Mouse (Mus musculus): Measurements from ENCODE around the gene Madcam1. TPM values are rescaled to one million over a fixed set of nuclear protein-coding genes. Genes with fewer than 3 reads are reported as not detected.

Gene Madcam1
- polyA plus RNA-seq, 1 experiment, result not detected

DNA sequence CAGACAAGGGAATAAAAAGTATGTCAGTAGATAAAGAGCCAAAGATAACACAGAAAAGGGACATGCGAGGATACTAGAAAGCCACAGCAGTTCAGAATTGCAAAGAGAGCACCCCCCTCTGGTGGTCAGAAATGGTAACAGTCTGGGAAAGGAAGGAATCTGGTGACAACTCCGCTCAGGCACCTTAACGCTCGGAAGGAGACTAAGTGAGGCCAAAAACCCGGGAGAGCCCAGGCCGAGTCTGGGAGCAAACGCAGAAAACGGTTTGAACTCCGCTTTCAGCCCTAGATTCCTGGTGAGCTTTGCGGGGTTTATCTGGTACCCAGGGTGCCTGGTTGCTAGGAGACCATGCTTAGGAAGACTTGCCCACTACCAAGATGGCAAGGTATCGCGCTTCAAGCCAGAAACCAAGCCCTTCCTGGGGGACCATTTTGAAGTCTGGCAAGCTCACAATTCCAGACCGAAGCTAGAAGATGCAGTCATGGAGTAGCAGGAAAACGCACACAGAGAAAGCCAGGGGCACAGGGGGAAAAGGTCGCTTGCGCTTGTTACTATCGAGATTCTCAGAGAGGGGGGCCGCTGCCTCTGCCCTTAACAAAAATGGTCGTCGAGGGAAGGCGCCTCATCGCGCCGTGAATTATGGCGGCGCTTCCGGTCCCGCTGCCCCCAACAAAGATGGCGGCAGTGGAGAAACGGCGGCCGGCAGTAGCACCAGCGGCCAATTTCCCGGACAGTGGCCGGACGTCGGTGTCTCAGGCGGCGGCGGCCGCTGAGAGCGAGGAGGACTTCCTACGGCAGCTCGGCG lies 4.6 kb downstream of the Madcam1 start, which contains the start of gene Tpgs1:
Gene Tpgs1 (plus strand): TSS at position 599 of the 805 bp plus-strand sequence.
- Histone ChIP-seq H3K27me3 (ENCODE audit: control insufficient read depth, insufficient read depth, insufficient read length) (peaks cover 16% of the 10 kb centered on the region), H3K36me3 (ENCODE audit: control insufficient read depth, insufficient read depth) (peaks cover 7% of the 10 kb centered on the region), H3ac (ENCODE audit: control insufficient read depth, insufficient read length, low read depth) (peak within 1 kb of the TSS; percentile 85), H3K79me3 (ENCODE audit: low read depth) (peaks cover 14% of the 10 kb centered on the region), H3K79me2 (ENCODE audit: control insufficient read depth, insufficient read depth) (peaks cover 23% of the 10 kb centered on the region), H3K4me3 (ENCODE audit: insufficient read depth, poor library complexity, severe bottlenecking) (peak within 1 kb of the TSS; percentile 92)
- TF ChIP-seq MYOD1 (IDR thresholded peaks at IDR 0.05; ENCODE audit: control insufficient read depth, insufficient read length, low read depth), result no peak
- TF ChIP-seq CEBPB (IDR thresholded peaks at IDR 0.05; ENCODE audit: low read depth), result no peak
- TF ChIP-seq USF1 (IDR thresholded peaks at IDR 0.05; ENCODE audit: low read depth), result no peak
- no peak for TF ChIP-seq MYOG (IDR thresholded peaks at IDR 0.05; ENCODE audit: control insufficient read depth, extremely low read depth, insufficient read length)
- no peak for TF ChIP-seq CTCF (IDR thresholded peaks at IDR 0.05; ENCODE audit: control insufficient read depth, insufficient read depth, insufficient read length)
- TF ChIP-seq MAX (IDR thresholded peaks at IDR 0.05), result no peak
- TF ChIP-seq FOSL1 (IDR thresholded peaks at IDR 0.05; ENCODE audit: insufficient read depth, low read length, poor library complexity, severe bottlenecking), result no peak

- Histone ChIP-seq H3K79me2 (ENCODE audit: control insufficient read depth, insufficient read depth) (peaks cover 23% of the 10 kb centered on the region), H3K27me3 (ENCODE audit: control insufficient read depth, insufficient read depth, insufficient read length) (peaks cover 16% of the 10 kb centered on the region), H3K36me3 (ENCODE audit: control insufficient read depth, insufficient read depth) (peaks cover 7% of the 10 kb centered on the region), H3ac (ENCODE audit: control insufficient read depth, insufficient read length, low read depth) (peak overlapping the region; percentile 85), H3K4me3 (ENCODE audit: insufficient read depth, poor library complexity, severe bottlenecking) (peak overlapping the region; percentile 92), H3K79me3 (ENCODE audit: low read depth) (peaks cover 14% of the 10 kb centered on the region)
- TF ChIP-seq MYOD1 (IDR thresholded peaks at IDR 0.05; ENCODE audit: control insufficient read depth, insufficient read length, low read depth), result no peak
- TF ChIP-seq MYOG (IDR thresholded peaks at IDR 0.05; ENCODE audit: control insufficient read depth, extremely low read depth, insufficient read length), result no peak
- no peak for TF ChIP-seq MAX (IDR thresholded peaks at IDR 0.05)
- no peak for TF ChIP-seq CTCF (IDR thresholded peaks at IDR 0.05; ENCODE audit: control insufficient read depth, insufficient read depth, insufficient read length)
- no peak for TF ChIP-seq FOSL1 (IDR thresholded peaks at IDR 0.05; ENCODE audit: insufficient read depth, low read length, poor library complexity, severe bottlenecking)
- no peak for TF ChIP-seq USF1 (IDR thresholded peaks at IDR 0.05; ENCODE audit: low read depth)
- TF ChIP-seq CEBPB (IDR thresholded peaks at IDR 0.05; ENCODE audit: low read depth), result no peak
Observed at GRCm38 (mm10) chr10:79669576-79670057, 5.3 kb downstream of the Madcam1 start.

DNA sequence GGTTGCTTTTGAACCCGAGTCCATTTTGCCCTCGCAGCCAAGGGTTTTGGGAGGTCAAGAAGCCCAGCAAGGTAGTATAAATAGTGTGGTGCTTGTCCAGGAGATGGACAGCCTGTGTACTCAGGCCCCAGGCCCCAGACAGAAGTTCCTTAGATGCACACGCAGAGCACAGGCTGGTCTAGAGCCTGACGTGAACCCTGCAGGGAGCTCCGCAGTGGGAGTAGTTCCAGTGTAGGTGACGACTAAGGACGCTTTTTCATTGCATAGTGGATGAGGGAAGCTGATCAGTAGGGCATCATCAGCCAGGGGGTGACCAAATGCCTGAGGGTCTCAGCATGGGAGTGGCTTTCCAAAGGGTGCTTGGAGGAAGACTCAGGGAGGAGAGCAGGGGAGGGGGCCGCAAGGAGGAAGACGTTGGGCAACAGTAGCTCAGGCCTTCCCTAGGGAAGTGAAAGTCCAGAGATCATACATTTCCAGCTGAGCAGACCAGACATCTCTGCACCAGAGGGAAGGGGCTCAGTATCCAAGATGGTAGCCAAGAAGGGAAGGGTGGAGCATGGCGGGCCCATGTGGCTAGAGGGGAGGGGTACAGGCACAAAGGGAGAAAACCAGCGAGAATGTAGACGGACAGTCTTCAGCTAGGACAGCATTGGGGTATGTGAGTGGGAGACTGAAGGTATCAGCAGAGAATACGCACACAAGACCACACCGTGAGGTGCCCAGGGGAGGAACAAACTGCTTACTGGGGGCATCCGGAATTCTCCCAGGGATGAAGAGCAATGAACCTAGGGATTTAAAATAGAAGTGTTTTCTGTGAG lies 5.9 kb downstream of the Madcam1 start:
- no peak for TF ChIP-seq MAX (IDR thresholded peaks at IDR 0.05)
- H3K27me3 ChIP-seq (ENCODE audit: control insufficient read depth, insufficient read depth, insufficient read length), result peaks cover 10% of the 10 kb centered on the region
- peak overlapping the region; percentile 85 for H3ac ChIP-seq (ENCODE audit: control insufficient read depth, insufficient read length, low read depth)
- peak overlapping the region; percentile 92 for H3K4me3 ChIP-seq (ENCODE audit: insufficient read depth, poor library complexity, severe bottlenecking)
- H3K36me3 ChIP-seq (ENCODE audit: control insufficient read depth, insufficient read depth), result peaks cover 7% of the 10 kb centered on the region
- H3K79me2 ChIP-seq (ENCODE audit: control insufficient read depth, insufficient read depth), result peaks cover 23% of the 10 kb centered on the region
- peaks cover 14% of the 10 kb centered on the region for H3K79me3 ChIP-seq (ENCODE audit: low read depth)

DNA sequence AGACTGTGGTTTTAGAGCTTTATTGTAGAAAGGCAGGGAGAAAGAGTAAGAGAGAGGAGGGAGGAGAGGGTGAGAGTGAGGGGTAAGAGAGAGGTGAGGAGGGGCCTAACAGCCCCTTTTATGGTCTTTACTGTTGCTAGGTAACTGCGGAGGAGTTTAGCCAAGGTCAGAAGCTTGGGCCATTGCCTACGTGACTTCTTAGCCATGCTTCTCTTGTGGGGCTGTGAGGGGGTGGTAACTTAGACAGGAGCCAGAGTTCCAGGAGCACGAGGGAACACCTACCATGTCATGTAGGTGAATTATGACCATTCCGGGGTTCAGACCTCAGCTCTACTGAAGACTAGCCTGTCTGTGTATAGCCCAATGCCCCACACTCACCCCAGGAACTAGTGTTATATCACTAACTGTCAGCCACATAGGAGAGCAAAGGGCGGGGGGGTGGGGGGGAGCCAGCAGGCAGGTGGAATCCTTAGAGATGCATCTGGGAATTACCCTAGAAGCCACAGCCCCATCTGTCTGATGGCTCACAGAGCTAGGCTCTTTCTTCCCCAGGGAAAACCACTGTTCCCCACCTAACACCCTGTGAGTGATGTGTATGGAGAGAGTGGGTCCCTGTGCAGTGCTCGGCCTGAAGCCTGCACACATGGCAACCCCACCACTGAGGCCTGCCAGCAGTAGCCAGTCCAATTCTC lies 7.2 kb downstream of the Madcam1 start:
- Histone ChIP-seq H3K4me3 (ENCODE audit: insufficient read depth, poor library complexity, severe bottlenecking) (no peak overlapping the region), H3K79me3 (ENCODE audit: low read depth) (peaks cover 14% of the 10 kb centered on the region), H3ac (ENCODE audit: control insufficient read depth, insufficient read length, low read depth) (no peak overlapping the region), H3K27me3 (ENCODE audit: control insufficient read depth, insufficient read depth, insufficient read length) (peaks cover under 1% of the 10 kb centered on the region), H3K79me2 (ENCODE audit: control insufficient read depth, insufficient read depth) (peaks cover 23% of the 10 kb centered on the region), H3K36me3 (ENCODE audit: control insufficient read depth, insufficient read depth) (peaks cover 7% of the 10 kb centered on the region)
- TF ChIP-seq CEBPB (IDR thresholded peaks at IDR 0.05; ENCODE audit: low read depth), result no peak
- TF ChIP-seq USF1 (IDR thresholded peaks at IDR 0.05; ENCODE audit: low read depth), result no peak
- no peak for TF ChIP-seq MYOG (IDR thresholded peaks at IDR 0.05; ENCODE audit: control insufficient read depth, extremely low read depth, insufficient read length)
- TF ChIP-seq MYOD1 (IDR thresholded peaks at IDR 0.05; ENCODE audit: control insufficient read depth, insufficient read length, low read depth), result no peak
- no peak for TF ChIP-seq MAX (IDR thresholded peaks at IDR 0.05)
- no peak for TF ChIP-seq CTCF (IDR thresholded peaks at IDR 0.05; ENCODE audit: control insufficient read depth, insufficient read depth, insufficient read length)
- TF ChIP-seq FOSL1 (IDR thresholded peaks at IDR 0.05; ENCODE audit: insufficient read depth, low read length, poor library complexity, severe bottlenecking), result no peak

GRCm38 (mm10) chr10:79672088-79672455 lies 7.7 kb downstream of the Madcam1 start:
- peaks cover 23% of the 10 kb centered on the region for H3K79me2 ChIP-seq (ENCODE audit: control insufficient read depth, insufficient read depth)
- H3K4me3 ChIP-seq (ENCODE audit: insufficient read depth, poor library complexity, severe bottlenecking), result no peak overlapping the region
- peaks cover 14% of the 10 kb centered on the region for H3K79me3 ChIP-seq (ENCODE audit: low read depth)
- no peak for TF ChIP-seq USF1 (IDR thresholded peaks at IDR 0.05; ENCODE audit: low read depth)
- TF ChIP-seq FOSL1 (IDR thresholded peaks at IDR 0.05; ENCODE audit: insufficient read depth, low read length, poor library complexity, severe bottlenecking), result no peak
- TF ChIP-seq CEBPB (IDR thresholded peaks at IDR 0.05; ENCODE audit: low read depth), result no peak
- TF ChIP-seq MYOD1 (IDR thresholded peaks at IDR 0.05; ENCODE audit: control insufficient read depth, insufficient read length, low read depth), result no peak
- no peak for TF ChIP-seq MAX (IDR thresholded peaks at IDR 0.05)
- no peak for TF ChIP-seq MYOG (IDR thresholded peaks at IDR 0.05; ENCODE audit: control insufficient read depth, extremely low read depth, insufficient read length)
- TF ChIP-seq CTCF (IDR thresholded peaks at IDR 0.05; ENCODE audit: control insufficient read depth, insufficient read depth, insufficient read length), result no peak
- no peaks in the 10 kb centered on the region for H3K27me3 ChIP-seq (ENCODE audit: control insufficient read depth, insufficient read depth, insufficient read length)
- H3K36me3 ChIP-seq (ENCODE audit: control insufficient read depth, insufficient read depth), result peaks cover 7% of the 10 kb centered on the region
- H3ac ChIP-seq (ENCODE audit: control insufficient read depth, insufficient read length, low read depth), result no peak overlapping the region
